Mouse (Mus musculus): Measurements from ENCODE around the gene Qrfp.

DNA sequence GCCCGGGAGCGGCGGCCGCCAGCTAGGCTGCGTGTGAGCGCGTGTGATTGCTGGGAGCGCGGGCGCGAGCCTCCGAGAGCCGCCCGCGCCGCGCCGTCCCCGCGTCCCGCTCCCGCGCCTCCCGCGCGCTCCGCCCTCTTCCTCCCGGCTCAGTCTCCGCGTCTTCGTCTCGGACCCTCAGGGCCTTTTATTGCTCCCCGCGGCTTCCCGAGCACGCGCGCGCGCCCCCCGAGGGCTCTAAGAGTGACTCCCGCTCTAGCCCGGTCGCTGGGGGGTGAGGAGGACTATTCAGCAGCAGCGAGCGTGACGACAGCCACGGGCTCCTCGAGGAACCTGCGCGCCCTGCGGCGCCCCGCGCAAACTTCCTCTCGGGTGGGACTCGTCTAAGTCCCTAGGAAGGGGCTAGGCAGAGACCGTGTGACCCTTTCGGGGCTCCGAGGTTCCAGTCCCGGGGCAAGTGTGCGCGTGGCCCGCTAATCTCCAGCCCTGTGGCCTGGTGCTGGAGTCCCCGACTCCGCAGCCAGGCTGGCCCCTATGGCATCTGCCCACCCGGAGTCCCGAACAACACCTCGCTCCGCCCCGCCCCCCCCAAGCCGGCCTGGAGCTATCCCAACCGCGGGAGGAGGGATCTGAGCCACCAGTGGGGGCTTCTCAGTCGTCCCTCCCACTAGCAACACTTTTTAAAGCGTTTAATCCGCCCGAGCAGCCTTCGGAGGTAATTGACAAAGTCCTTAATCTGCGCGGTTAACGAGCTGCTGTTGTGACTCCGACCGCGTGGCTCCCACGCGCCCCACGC lies 35.7 kb upstream of the Qrfp start, which contains the start of gene Fibcd1:
- TF ChIP-seq FLI1 (IDR thresholded peaks at IDR 0.05; ENCODE audit: low read length) (no peak), GATA1 (IDR thresholded peaks at IDR 0.05; ENCODE audit: borderline replicate concordance, low read length) (no peak)
